Mouse (Mus musculus) midbrain, embryonic 12.5 days (tissue): ENCODE results near the gene Ipcef1. TPM values are rescaled to one million over a fixed set of nuclear protein-coding genes. Genes with fewer than 3 reads are reported as not detected.
"Not testable (repeated sequence)": the region's sequence is repeated elsewhere in the genome, so short reads cannot be mapped to it uniquely, and the experiment has no call there.

Experiments
- ATAC-seq: fragments of 200-750 bp; cut with Nextera tagmentation; 2 replicates; pipeline ENCODE4 v1.8.0; 2017; ENCODE audit warnings: low read depth, moderate TSS enrichment, moderate library complexity; ENCODE audit not compliant: low FRiP score
- H3K27ac ChIP-seq: fragments of 300-500 bp; sonication (generic); replicated peaks from 2 replicates; pipeline ENCODE4 v1.5.1; 2016; ENCODE audit warnings: mild to moderate bottlenecking
- H3K27me3 ChIP-seq: fragments of 300-500 bp; sonication (generic); 2 replicates; pipeline ENCODE4 v1.6.1; 2016; ENCODE audit warnings: mild to moderate bottlenecking
- H3K36me3 ChIP-seq: fragments of 300-500 bp; sonication (generic); 2 replicates; pipeline ENCODE4 v1.6.1; 2016
- H3K4me1 ChIP-seq: fragments of 300-500 bp; sonication (generic); 2 replicates; pipeline ENCODE4 v1.6.1; 2016
- H3K4me2 ChIP-seq: fragments of 300-500 bp; sonication (generic); replicated peaks from 2 replicates; pipeline ENCODE4 v1.6.1; 2016; ENCODE audit warnings: mild to moderate bottlenecking, moderate library complexity
- H3K4me3 ChIP-seq: fragments of 300-500 bp; sonication (generic); 2 replicates; pipeline ENCODE4 v1.5.1; 2016; ENCODE audit warnings: mild to moderate bottlenecking
- H3K9ac ChIP-seq: fragments of 300-500 bp; sonication (generic); replicated peaks from 2 replicates; pipeline ENCODE4 v1.6.1; 2016; ENCODE audit warnings: mild to moderate bottlenecking, moderate library complexity
- H3K9me3 ChIP-seq: fragments of 300-500 bp; sonication (generic); 2 replicates; pipeline ENCODE4 v1.6.1; 2016; ENCODE audit warnings: mild to moderate bottlenecking
- WGBS: fragments of 180-500 bp; shearing (Covaris S2); methylation state at CpG from one replicate; pipeline ENCODE4 v1.1.7; 2016; 5-methylcytosine and 5-hydroxymethylcytosine counted together
- polyA plus RNA-seq: library from polyadenylated mRNA; unstranded; fragments of >200 nt; fragmentation: Nextera tagmentation; extraction: Ambion mirVana; gene quantifications from 2 replicates; pipeline ENCODE4 v1.2.1, GENCODE M21; 2016

Ipcef1 gene
- polyA plus RNA-seq, 1 experiment from 2014 or later: 0.56 TPM

GRCm38 (mm10) chr10:7020551-7020950 lies 31.7 kb downstream of the Ipcef1 start:
- no peaks in the 10 kb centered on the region for H3K27me3 ChIP-seq
- no peak overlapping the region for H3K9ac ChIP-seq
- no peak overlapping the region for H3K27ac ChIP-seq
- H3K4me2 ChIP-seq: no peak overlapping the region
- no peaks in the 10 kb centered on the region for H3K9me3 ChIP-seq
- no peaks in the 10 kb centered on the region for H3K4me1 ChIP-seq
- no peak for ATAC-seq
- H3K36me3 ChIP-seq: no peaks in the 10 kb centered on the region
- H3K4me3 ChIP-seq: no peak overlapping the region
- WGBS: 93% methylated on average over 9 of the region's 9 CpGs

GRCm38 (mm10) chr10:7019781-7020386 lies 32.4 kb downstream of the Ipcef1 start:
- ATAC-seq: no peak
- Histone ChIP-seq H3K9me3 (no peaks in the 10 kb centered on the region), H3K9ac (no peak overlapping the region), H3K27me3 (no peaks in the 10 kb centered on the region), H3K4me1 (no peaks in the 10 kb centered on the region), H3K4me3 (no peak overlapping the region), H3K36me3 (no peaks in the 10 kb centered on the region), H3K27ac (no peak overlapping the region), H3K4me2 (no peak overlapping the region)
- WGBS: 79% methylated on average over 7 of the region's 7 CpGs

- H3K27me3 ChIP-seq: no peaks in the 10 kb centered on the region
- no peaks in the 10 kb centered on the region for H3K4me1 ChIP-seq
- H3K4me2 ChIP-seq: no peak overlapping the region
- WGBS: 37% methylated on average over 1 of the region's 1 CpGs
- H3K9me3 ChIP-seq: no peaks in the 10 kb centered on the region
- no peak overlapping the region for H3K4me3 ChIP-seq
- no peak for ATAC-seq
- H3K36me3 ChIP-seq: no peaks in the 10 kb centered on the region
- no peak overlapping the region for H3K27ac ChIP-seq
- H3K9ac ChIP-seq: no peak overlapping the region
These were observed 37.1 kb downstream of the Ipcef1 start for GRCm38 (mm10) chr10:7015199-7015598.

- H3K4me1 ChIP-seq: no peaks in the 10 kb centered on the region
- no peak for ATAC-seq
- H3K36me3 ChIP-seq: no peaks in the 10 kb centered on the region
- no peak overlapping the region for H3K9ac ChIP-seq
- H3K9me3 ChIP-seq: no peaks in the 10 kb centered on the region
- H3K4me3 ChIP-seq: no peak overlapping the region
- WGBS: 87% methylated on average over 8 of the region's 8 CpGs
- H3K27ac ChIP-seq: no peak overlapping the region
- no peaks in the 10 kb centered on the region for H3K27me3 ChIP-seq
- H3K4me2 ChIP-seq: no peak overlapping the region
These were observed 41.7 kb downstream of the Ipcef1 start for GRCm38 (mm10) chr10:7010543-7010942.

- WGBS: 63% methylated on average over 5 of the region's 5 CpGs
- H3K9ac ChIP-seq: no peak overlapping the region
These were observed 47.2 kb downstream of the Ipcef1 start for GRCm38 (mm10) chr10:7004980-7005538.

GRCm38 (mm10) chr10:7003898-7004297 lies 48.4 kb downstream of the Ipcef1 start:
- not testable (repeated sequence) for H3K27ac ChIP-seq, H3K4me1 ChIP-seq, H3K4me3 ChIP-seq, H3K27me3 ChIP-seq, H3K4me2 ChIP-seq, H3K36me3 ChIP-seq, H3K9ac ChIP-seq, ATAC-seq, H3K9me3 ChIP-seq

More at GRCm38 (mm10) chr10:7004980-7005538, 47.2 kb downstream of the Ipcef1 start:
- H3K4me2 ChIP-seq: no peak overlapping the region
- no peaks in the 10 kb centered on the region for H3K4me1 ChIP-seq
- no peaks in the 10 kb centered on the region for H3K27me3 ChIP-seq
- no peaks in the 10 kb centered on the region for H3K9me3 ChIP-seq
- ATAC-seq: no peak
- H3K36me3 ChIP-seq: no peaks in the 10 kb centered on the region
- no peak overlapping the region for H3K4me3 ChIP-seq
- H3K27ac ChIP-seq: no peak overlapping the region

GRCm38 (mm10) chr10:6999355-6999754 lies 52.9 kb downstream of the Ipcef1 start:
- H3K27me3 ChIP-seq: no peaks in the 10 kb centered on the region
- H3K4me3 ChIP-seq: no peak overlapping the region
- ATAC-seq: no peak
- no peaks in the 10 kb centered on the region for H3K36me3 ChIP-seq
- no peak overlapping the region for H3K4me2 ChIP-seq
- no peak overlapping the region for H3K27ac ChIP-seq
- no peak overlapping the region for H3K9ac ChIP-seq
- H3K9me3 ChIP-seq: no peaks in the 10 kb centered on the region
- H3K4me1 ChIP-seq: no peaks in the 10 kb centered on the region
- WGBS: 87% methylated on average over 3 of the region's 3 CpGs

- H3K27me3 ChIP-seq: no peaks in the 10 kb centered on the region
These were observed 53.6 kb downstream of the Ipcef1 start for GRCm38 (mm10) chr10:6998576-6999250.

GRCm38 (mm10) chr10:6996895-6997294 lies 55.4 kb downstream of the Ipcef1 start:
- H3K4me2 ChIP-seq: no peak overlapping the region
- no peak overlapping the region for H3K4me3 ChIP-seq
- 80% methylated on average over 3 of the region's 3 CpGs for WGBS
- ATAC-seq: no peak
- H3K27ac ChIP-seq: no peak overlapping the region
- H3K36me3 ChIP-seq: no peaks in the 10 kb centered on the region
- no peak overlapping the region for H3K9ac ChIP-seq
- H3K27me3 ChIP-seq: no peaks in the 10 kb centered on the region
- no peaks in the 10 kb centered on the region for H3K4me1 ChIP-seq
- no peaks in the 10 kb centered on the region for H3K9me3 ChIP-seq

More at GRCm38 (mm10) chr10:6998576-6999250, 53.6 kb downstream of the Ipcef1 start:
- H3K9ac ChIP-seq: no peak overlapping the region
- H3K4me3 ChIP-seq: no peak overlapping the region
- WGBS: 92% methylated on average over 4 of the region's 4 CpGs
- ATAC-seq: no peak
- H3K9me3 ChIP-seq: no peaks in the 10 kb centered on the region
- H3K27ac ChIP-seq: no peak overlapping the region
- H3K36me3 ChIP-seq: no peaks in the 10 kb centered on the region
- H3K4me1 ChIP-seq: no peaks in the 10 kb centered on the region
- H3K4me2 ChIP-seq: no peak overlapping the region

- Histone ChIP-seq H3K27me3 (no peaks in the 10 kb centered on the region), H3K4me2 (no peak overlapping the region), H3K9ac (no peak overlapping the region), H3K9me3 (no peaks in the 10 kb centered on the region), H3K36me3 (no peaks in the 10 kb centered on the region), H3K27ac (no peak overlapping the region), H3K4me3 (no peak overlapping the region), H3K4me1 (no peaks in the 10 kb centered on the region)
- ATAC-seq: no peak
- WGBS: 90% methylated on average over 1 of the region's 1 CpGs
These were observed 63.7 kb downstream of the Ipcef1 start for GRCm38 (mm10) chr10:6988555-6988954.

- 71% methylated on average over 4 of the region's 4 CpGs for WGBS
- Histone ChIP-seq H3K9ac (no peak overlapping the region), H3K4me1 (no peaks in the 10 kb centered on the region), H3K27me3 (no peaks in the 10 kb centered on the region), H3K36me3 (no peaks in the 10 kb centered on the region), H3K4me3 (no peak overlapping the region), H3K9me3 (no peaks in the 10 kb centered on the region), H3K27ac (no peak overlapping the region), H3K4me2 (no peak overlapping the region)
- no peak for ATAC-seq
These were observed 64.7 kb downstream of the Ipcef1 start for GRCm38 (mm10) chr10:6987399-6988098.

- Histone ChIP-seq H3K9me3 (no peaks in the 10 kb centered on the region), H3K27ac (no peak overlapping the region), H3K9ac (no peak overlapping the region), H3K4me3 (no peak overlapping the region), H3K27me3 (no peaks in the 10 kb centered on the region), H3K4me1 (no peaks in the 10 kb centered on the region), H3K36me3 (no peaks in the 10 kb centered on the region), H3K4me2 (no peak overlapping the region)
- ATAC-seq: no peak
- 89% methylated on average over 4 of the region's 4 CpGs for WGBS
These were observed 66.0 kb downstream of the Ipcef1 start for GRCm38 (mm10) chr10:6986246-6986645.
